Mouse (Mus musculus) adrenal gland, adult 8-10 months (tissue): ENCODE data around the gene P4ha2. TPM values are rescaled to one million over a fixed set of nuclear protein-coding genes. Genes with fewer than 3 reads are reported as not detected.

Experiments
- DNase-seq: peaks from one replicate; pipeline ENCODE4 v3.0.0; 2022
- total RNA-seq, 4 experiments: library from RNA; stranded (reverse); gene quantifications; 2 replicates each; pipeline ENCODE4 v1.2.4; 2022

Gene P4ha2
- total RNA-seq, 4 experiments from 2014 or later, result 29.1 to 52.2 (median 44.5) TPM

GRCm38 (mm10) chr11:54068520-54069371, 31.1 kb upstream of the P4ha2 start, which contains the start of gene Pdlim4:
Pdlim4 (minus strand) TSS chr11:54069014.
- no peak for DNase-seq

- DNase-seq, result peak; percentile 91
These were observed 28.0 kb upstream of the P4ha2 start for GRCm38 (mm10) chr11:54071726-54072445.

- DNase-seq, result no peak
These were observed 26.6 kb upstream of the P4ha2 start for GRCm38 (mm10) chr11:54073291-54073690.

DNA sequence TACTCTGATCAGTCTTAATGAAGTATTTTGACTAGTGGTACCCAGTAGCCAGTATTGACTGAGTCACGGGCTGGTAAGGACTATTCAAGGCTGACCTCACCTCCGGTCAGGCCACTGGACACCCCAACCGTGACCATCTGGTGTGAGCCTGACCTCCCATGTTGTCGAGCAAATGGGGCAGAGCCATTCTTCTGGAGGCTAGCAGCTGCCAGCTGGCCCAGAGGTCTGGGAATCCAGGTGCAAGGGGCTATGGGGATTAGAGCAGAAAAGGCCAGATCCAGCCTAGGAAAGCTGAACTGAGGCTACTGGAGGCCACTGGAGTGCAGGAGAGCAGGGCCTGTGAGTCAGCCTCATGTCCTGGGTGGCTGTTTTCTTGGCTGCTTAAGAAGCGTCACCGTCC, 24.5 kb upstream of the P4ha2 start:
- no peak for DNase-seq

GRCm38 (mm10) chr11:54076101-54076500, 23.8 kb upstream of the P4ha2 start:
- DNase-seq, result no peak

DNA sequence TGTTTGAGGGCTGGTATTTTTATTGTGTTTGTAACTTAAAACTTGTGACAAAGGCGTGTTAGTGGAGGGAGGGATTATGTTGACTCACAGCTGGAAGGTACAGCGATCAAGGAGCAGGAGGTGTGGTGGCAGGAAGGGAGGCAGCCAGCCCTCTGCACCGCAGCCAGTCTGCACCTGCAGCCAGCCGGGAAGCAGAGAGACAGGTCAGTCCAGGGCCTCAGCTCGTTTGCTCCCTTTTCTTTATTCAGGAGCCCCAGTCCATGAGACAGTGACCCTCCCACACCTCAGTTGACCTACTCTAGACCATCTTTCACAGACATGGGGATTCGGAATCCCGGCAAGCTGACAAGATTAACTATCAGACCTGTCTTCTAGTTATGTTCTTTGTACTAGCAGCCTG, 19.5 kb upstream of the P4ha2 start:
- DNase-seq, result no peak

DNA sequence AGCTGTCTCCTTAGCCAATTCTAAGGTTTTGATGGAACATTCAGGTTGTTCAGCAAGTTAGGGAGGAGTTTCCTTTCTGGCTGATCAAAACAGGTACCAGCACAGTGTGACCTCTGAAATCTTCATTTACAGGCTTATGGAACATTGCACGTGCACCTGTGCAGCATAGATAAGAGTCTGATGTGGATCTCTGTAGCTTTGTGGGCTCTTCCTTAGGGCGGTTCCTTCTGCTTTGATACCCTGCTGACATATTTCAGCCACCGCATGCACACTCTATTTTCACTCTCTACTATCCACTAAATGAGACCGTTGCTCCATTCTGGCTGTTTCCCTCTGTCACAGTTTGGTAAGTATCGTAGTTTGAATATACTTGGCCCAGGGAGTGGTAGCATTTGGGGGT, 17.2 kb upstream of the P4ha2 start:
- no peak for DNase-seq

GRCm38 (mm10) chr11:54084976-54085375, 14.9 kb upstream of the P4ha2 start:
- no peak for DNase-seq

DNA sequence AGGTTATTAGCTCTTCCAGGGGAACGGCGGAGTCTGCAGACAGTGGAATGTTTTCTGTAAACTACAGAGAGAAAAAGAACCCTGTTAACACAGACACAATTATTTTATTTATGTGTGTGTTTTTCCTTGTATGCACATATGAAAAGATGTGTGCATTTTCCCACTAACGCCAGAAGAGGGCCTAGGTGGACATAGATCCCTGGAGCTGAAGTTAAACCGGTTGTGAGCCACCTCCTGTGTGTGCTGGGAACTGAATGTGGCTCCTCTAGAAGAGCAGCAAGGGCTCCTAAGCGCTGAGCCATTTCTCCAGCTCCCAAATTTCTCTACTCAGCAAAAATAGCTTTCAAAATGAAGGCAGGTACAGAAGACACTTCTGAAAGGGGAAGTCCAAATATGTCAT, 14.1 kb upstream of the P4ha2 start:
- no peak for DNase-seq

GRCm38 (mm10) chr11:54088253-54088946, 11.5 kb upstream of the P4ha2 start:
- no peak for DNase-seq

DNA sequence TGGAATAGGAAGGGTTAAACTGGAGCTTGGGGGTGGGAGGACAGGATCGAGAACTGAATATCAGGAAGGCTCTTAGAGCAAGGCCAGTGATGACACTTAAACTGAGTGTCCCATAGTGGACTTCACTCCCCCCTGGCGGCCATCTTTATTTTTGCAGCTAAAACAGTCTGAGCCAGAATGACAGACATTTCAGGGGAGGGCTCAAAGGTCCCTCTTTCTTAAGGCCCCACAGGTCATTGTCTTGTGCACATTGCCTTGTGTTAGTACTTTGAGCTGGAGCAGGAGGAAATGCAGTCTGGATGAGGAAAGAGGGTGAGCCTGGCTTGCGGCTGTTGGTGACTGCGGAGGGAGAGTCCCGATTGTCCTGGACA, 11.0 kb upstream of the P4ha2 start:
- DNase-seq, result no peak

DNA sequence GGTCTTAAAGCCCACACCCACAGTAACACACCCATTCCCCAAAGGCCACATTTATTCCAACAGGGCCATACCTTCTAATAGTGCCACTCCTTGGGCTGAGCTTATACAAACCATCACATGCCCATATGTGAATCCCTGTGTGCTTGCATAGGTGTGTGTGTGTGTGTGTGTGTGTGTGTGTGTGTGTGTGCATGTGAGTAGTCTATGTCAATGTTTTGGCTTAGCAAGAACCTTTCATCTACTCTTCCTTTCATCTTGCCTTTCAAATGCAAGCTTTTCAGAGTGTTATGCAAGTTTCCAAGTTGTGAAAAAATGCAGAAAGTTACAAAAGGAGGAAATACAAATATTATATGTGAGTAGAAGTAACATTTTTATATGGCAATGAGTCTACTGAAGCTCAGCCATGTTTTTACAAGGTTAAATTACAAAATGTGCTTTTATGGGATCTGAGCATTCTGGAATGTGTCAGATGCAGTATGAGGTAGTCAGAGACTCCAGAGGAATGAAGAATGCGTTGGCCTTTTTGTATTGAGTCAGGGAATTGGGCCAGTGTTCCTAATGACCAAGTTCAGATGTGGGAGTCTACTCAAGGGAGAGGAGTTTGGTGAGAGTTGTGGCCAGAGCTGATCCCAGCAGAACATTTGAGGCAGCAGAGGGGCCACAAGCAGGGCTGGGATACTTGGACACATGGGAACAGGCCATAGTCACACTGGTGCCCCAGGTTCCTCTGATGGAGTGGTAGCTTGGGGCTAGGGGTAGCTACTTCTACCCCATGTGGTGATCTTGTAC, 9.6 kb upstream of the P4ha2 start:
- no peak for DNase-seq

DNA sequence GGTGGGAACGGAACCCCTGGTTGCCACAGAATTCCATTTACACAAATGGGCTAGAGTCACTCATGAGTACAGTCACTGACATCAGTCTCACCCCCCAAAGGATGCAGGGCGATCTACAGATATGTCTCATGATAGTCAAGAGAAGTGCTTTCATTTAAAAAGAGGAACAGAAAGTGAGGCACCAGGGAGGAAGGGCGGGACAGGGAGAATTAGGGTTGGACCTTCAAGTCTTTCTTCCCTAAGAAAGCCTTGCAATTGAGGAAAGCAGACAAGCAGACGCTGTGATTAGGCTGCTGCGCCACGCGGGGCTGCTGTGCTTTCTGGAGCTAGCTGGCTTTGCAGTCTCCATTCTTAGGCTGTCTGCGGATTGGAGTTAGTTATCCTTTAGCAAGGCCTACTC, 8.2 kb upstream of the P4ha2 start:
- no peak for DNase-seq

DNA sequence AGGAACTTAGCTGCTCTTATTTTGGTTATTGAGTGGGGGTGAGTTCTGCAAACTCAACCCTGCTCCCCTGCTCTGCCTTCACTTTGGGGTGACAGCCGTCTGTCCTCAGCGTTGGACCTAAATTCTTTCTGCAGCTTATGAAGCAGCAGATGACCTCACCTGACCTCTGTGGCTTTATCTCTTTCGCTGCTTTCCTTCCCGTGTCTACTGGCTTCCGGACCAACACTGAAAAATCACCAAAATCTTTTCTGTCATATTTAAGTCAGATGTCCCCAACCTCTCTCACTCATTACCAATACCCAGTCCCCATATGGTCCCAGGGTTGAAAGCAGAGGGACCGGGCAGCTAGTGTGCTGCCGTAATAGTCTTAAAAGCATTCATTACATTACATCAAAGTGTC, 7.7 kb upstream of the P4ha2 start:
- DNase-seq, result no peak

DNA sequence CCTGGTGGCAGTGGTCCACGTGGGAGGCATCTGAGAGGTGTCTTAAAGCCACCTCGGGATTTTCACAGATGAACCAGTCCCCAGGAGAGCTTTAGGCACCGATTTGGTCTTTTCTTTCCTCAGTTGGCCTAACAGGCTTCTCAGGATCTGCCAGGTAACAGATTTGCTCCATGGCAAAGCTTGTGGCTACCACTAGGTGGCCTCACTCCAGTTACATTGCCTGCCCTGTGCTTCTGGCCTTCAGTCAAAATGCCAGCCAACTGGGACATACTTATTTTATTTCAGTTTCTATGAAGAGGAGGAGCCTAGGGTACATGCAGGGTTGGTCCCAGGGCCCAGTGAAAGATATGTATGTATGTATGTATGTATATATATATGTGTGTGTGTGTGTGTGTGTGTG, 6.9 kb upstream of the P4ha2 start:
- no peak for DNase-seq

GRCm38 (mm10) chr11:54100692-54101591, 1.0 kb downstream of the P4ha2 start:
- DNase-seq, result peak; percentile 58

DNA sequence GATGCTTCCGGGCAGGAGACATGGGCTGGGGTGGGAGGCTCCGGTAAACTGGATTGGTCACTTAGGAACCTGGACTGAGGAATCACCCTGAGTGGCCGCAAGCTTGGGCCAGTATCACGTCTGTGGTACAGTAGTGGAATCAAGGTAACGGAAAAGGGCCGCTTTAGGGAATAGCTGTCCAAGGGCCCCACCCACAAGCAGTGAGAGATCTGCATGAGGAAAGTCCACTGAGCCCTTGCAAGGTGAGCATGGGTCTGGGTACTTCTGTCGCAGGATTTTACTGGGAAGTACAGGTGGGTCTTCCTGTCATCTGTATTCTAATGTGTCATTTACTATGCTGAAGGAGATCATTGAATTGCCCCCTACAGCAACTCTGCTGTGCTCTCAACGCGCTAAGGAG, 1.8 kb downstream of the P4ha2 start:
- no peak for DNase-seq

DNA sequence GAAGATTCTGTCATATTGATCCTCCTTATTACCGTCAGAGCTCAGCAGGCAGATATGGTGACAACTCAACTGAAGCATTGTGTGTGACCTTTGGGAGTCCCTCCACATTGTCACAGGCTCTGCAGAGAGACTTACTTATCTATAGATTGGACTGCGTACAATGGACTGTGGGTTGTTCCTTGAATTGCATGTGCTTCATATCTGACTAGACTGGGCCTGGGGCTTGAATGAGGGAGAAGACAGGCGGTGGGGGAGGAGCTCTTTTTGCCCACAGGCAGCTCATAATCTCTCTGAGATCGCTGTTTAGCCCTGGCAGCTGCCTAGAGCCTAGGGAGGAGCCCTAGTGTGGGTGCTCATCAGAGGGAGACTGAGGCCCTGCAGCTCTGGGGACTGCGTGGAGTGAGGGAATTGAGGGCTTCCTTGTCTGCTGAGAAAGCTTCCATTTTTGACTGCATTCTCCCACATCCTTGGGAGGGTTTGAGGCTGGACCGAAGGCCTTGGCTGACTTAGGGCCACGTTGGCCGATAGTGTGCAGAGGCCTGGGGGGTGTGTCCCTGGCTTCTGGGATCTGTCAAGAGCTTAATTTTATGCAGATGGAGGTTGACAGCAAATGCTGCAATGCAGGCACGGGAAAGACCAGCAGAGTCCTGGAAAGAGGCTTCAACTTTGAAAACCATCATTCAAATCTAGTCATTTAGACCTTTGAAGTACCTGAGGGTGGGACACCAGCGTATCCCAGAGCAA, 3.0 kb downstream of the P4ha2 start:
- DNase-seq, result no peak

- no peak for DNase-seq
These were observed 5.1 kb downstream of the P4ha2 start for GRCm38 (mm10) chr11:54105011-54105410.

DNA sequence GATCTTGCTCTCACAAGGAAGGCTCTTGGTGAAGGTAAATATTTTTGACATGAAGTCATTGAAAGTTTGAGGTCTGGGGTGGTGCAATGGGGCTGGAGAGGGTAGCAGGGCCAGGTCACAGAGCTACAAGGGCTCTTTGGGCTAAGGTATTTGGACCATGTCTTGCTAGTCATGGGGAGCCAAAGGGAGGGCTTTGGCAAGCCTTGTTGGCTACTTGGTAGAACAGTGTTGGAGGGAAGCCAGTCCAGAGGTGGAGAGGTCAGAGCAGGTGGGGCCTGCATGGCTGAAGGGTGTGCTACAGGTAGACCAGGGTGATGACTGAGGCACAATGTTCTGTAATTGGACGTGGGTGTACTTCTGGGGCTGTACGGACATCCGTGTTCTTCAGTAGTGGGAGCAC, 6.8 kb downstream of the P4ha2 start:
- no peak for DNase-seq

GRCm38 (mm10) chr11:54107239-54107638, 7.3 kb downstream of the P4ha2 start:
- no peak for DNase-seq
